Mouse (Mus musculus) G1E (cell line): ENCODE results near the gene Gm26566.

Experiments
- CTCF ChIP-seq: IDR thresholded peaks from 2 replicates; pipeline ENCODE4 v1.5.1; 2012; ENCODE audit warnings: low read depth, low read length, inconsistent platforms, mixed read lengths
- POLR2AphosphoS5 ChIP-seq: IDR thresholded peaks from 2 replicates; pipeline ENCODE4 v1.6.1; 2012; ENCODE audit warnings: low read depth, low read length, inconsistent platforms; ENCODE audit not compliant: insufficient replicate concordance

DNA sequence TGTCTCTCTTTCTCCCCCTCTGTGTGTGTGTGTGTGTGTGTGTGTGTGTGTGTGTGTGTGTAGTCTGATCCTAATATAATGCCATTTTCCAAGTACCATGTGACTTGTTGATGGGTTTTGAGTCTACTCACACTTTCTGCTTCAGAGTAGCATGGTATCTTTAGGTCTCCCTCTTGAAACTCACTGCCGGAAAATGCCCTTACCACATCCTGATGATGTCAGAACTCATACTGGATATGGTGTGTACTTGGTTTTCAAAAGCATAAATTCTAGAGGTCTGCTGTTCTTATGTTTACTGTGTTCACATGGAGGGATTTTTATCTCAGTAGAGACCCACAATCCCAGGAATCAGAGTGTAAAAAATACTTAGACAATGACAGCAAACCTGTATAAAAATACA lies 29.1 kb upstream of the Gm26566 start:
- TF ChIP-seq CTCF (no peak), POLR2AphosphoS5 (no peak)
